Mouse (Mus musculus): ENCODE measurements at regions not wholly inside any gene's neighbourhood (a gene's known extent, or its start where the extent isn't known, plus 50 kb on each side); places are given as distances from the start of the nearest gene placed in this dataset.

DNA sequence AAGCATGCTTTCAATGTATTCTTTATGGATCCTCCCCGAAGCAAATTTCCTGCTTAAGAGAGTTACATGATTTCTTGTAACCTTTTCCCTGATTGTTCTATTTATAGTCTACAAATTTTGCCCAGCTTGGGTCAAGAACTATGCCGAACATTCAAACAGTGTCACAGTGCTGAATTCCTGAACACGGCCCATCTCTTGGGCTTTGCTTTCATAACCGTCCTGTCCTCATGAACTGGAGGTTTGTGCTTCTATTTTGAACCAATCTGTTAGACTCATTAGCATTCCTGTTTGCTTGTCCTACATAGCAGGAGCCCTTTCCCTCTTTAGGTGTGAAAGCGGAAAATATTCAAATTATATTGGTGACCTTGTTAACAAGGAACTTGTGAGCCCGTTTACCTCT lies 181.2 kb downstream of the Klf6 start:
- TF ChIP-seq MAX (IDR thresholded peaks at IDR 0.05; ENCODE audit: low read length) (no peak), UBTF (IDR thresholded peaks at IDR 0.05; ENCODE audit: borderline replicate concordance, insufficient read depth, low read depth, low read length) (no peak), E2F4 (IDR thresholded peaks at IDR 0.05; ENCODE audit: borderline replicate concordance, low read depth, low read length) (no peak), MYC (IDR thresholded peaks at IDR 0.05; ENCODE audit: low read depth, low read length) (no peak), CHD2 (IDR thresholded peaks at IDR 0.05; ENCODE audit: low read length) (no peak), ZMIZ1 (IDR thresholded peaks at IDR 0.05; ENCODE audit: low read depth, low read length) (no peak), SMC3 (IDR thresholded peaks at IDR 0.05; ENCODE audit: low read depth, low read length) (no peak), POLR2AphosphoS2 (IDR thresholded peaks at IDR 0.05; ENCODE audit: low read length) (no peak), BHLHE40 (IDR thresholded peaks at IDR 0.05; ENCODE audit: borderline replicate concordance, low read depth, low read length) (no peak), ZNF384 (IDR thresholded peaks at IDR 0.05; ENCODE audit: low read depth, low read length) (no peak), HCFC1 (IDR thresholded peaks at IDR 0.05; ENCODE audit: low read depth, low read length) (no peak), TAL1 (IDR thresholded peaks at IDR 0.05; ENCODE audit: low read length) (no peak), ETS1 (IDR thresholded peaks at IDR 0.05; ENCODE audit: low read depth, low read length) (no peak), USF2 (IDR thresholded peaks at IDR 0.05; ENCODE audit: borderline replicate concordance in 1 of 2, insufficient read depth in 1 of 2, low read depth in 1 of 2, low read length in 2 of 2) (no peak), MYB (IDR thresholded peaks at IDR 0.05; ENCODE audit: low read depth, low read length) (no peak), POLR2AphosphoS5 (IDR thresholded peaks at IDR 0.05; ENCODE audit: borderline replicate concordance, low read depth, low read length) (no peak)
- Histone ChIP-seq H3K9ac (ENCODE audit: control insufficient read depth, low read depth, low read length, poor library complexity, severe bottlenecking) (no peak overlapping the region), H3K36me3 (ENCODE audit: control insufficient read depth in 1 of 2, insufficient read depth in 2 of 2, low read length in 2 of 2) (no peaks in the 10 kb centered on the region), H3K4me1 (ENCODE audit: control insufficient read depth in 1 of 2, insufficient read depth in 2 of 2, low read length in 2 of 2) (no peaks in the 10 kb centered on the region), H3K4me3 (ENCODE audit: control insufficient read depth in 1 of 2, insufficient read depth in 1 of 2, low read depth in 2 of 2, low read length in 2 of 2) (no peak overlapping the region), H3K27ac (ENCODE audit: control insufficient read depth, low read depth, low read length) (no peak overlapping the region), H3K79me2 (ENCODE audit: control insufficient read depth, insufficient read depth, low read length, poor library complexity) (no peaks in the 10 kb centered on the region), H3K9me3 (replicated peaks; ENCODE audit: insufficient read depth, low read length) (no peaks in the 10 kb centered on the region), H3K27me3 (ENCODE audit: control insufficient read depth in 1 of 2, insufficient read depth in 2 of 2, low read length in 2 of 2) (no peaks in the 10 kb centered on the region)
- no peak for DNase-seq (ENCODE audit: low read depth, low spot score)

DNA sequence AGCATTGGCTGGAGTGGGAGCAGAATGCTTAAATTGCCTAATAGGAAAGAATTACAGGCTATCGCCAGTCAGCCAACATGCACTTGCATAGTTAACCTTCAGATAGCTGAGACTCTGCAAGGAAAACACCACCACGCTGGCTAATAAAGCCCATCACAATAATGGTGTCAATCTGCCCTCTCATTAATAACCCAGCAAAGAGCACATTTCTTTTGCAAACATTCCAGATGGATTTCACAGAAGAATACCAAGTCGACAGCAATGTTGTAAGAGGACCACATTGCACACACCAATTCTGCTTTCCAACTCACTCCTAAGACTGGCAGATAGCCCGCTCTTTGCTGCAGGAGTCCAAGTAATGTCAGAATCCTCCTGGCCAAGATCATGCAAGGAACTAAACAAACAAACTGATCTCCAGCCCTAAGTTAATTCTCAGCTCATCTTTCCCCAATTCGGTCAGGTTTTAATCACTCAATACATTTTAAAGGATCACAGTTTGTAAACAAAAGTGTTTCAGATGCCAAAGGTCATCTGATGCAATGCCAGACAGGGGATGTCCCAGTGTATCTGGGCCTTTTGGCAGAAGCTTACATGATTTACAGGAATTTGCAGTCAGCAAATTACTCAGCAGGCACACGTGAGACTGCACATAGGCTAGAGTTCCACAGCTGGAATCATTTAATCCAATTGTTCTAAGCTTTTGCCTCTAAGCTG lies 198.4 kb downstream of the Klf6 start:
- no peak for DNase-seq (ENCODE audit: low read depth, low spot score)
- Histone ChIP-seq H3K4me3 (ENCODE audit: control insufficient read depth in 1 of 2, insufficient read depth in 1 of 2, low read depth in 2 of 2, low read length in 2 of 2) (no peak overlapping the region), H3K9ac (ENCODE audit: control insufficient read depth, low read depth, low read length, poor library complexity, severe bottlenecking) (no peak overlapping the region), H3K27me3 (ENCODE audit: control insufficient read depth in 1 of 2, insufficient read depth in 2 of 2, low read length in 2 of 2) (no peaks in the 10 kb centered on the region), H3K9me3 (replicated peaks; ENCODE audit: insufficient read depth, low read length) (no peaks in the 10 kb centered on the region), H3K27ac (ENCODE audit: control insufficient read depth, low read depth, low read length) (no peak overlapping the region), H3K36me3 (ENCODE audit: control insufficient read depth in 1 of 2, insufficient read depth in 2 of 2, low read length in 2 of 2) (no peaks in the 10 kb centered on the region), H3K79me2 (ENCODE audit: control insufficient read depth, insufficient read depth, low read length, poor library complexity) (no peaks in the 10 kb centered on the region), H3K4me1 (ENCODE audit: control insufficient read depth in 1 of 2, insufficient read depth in 2 of 2, low read length in 2 of 2) (no peaks in the 10 kb centered on the region)
- TF ChIP-seq NELFE (IDR thresholded peaks at IDR 0.05; ENCODE audit: low read depth, low read length) (no peak), MEF2A (IDR thresholded peaks at IDR 0.05; ENCODE audit: extremely low read depth, insufficient replicate concordance, low read depth, low read length, poor library complexity, severe bottlenecking) (no peak), HCFC1 (IDR thresholded peaks at IDR 0.05; ENCODE audit: low read depth, low read length) (no peak), MXI1 (IDR thresholded peaks at IDR 0.05; ENCODE audit: low read depth, low read length) (no peak), POLR2AphosphoS2 (IDR thresholded peaks at IDR 0.05; ENCODE audit: low read length) (no peak), GABPA (IDR thresholded peaks at IDR 0.05; ENCODE audit: low read depth, low read length) (no peak), SIN3A (IDR thresholded peaks at IDR 0.05; ENCODE audit: low read length) (no peak), KAT2A (conservative IDR thresholded peaks at IDR 0.05; ENCODE audit: low read depth, low read length) (no peak), USF2 (IDR thresholded peaks at IDR 0.05; ENCODE audit: borderline replicate concordance in 1 of 2, insufficient read depth in 1 of 2, low read depth in 1 of 2, low read length in 2 of 2) (no peak), TCF12 (IDR thresholded peaks at IDR 0.05; ENCODE audit: low read depth, low read length) (no peak), MAZ (IDR thresholded peaks at IDR 0.05; ENCODE audit: low read depth, low read length) (no peak), MAFK (IDR thresholded peaks at IDR 0.05; ENCODE audit: borderline replicate concordance, low read depth, low read length) (no peak), POLR2A (IDR thresholded peaks at IDR 0.05; ENCODE audit: control insufficient read depth in 1 of 2, insufficient read depth in 1 of 2, low read depth in 1 of 2, low read length in 2 of 2, poor library complexity in 1 of 2) (no peak), TAL1 (IDR thresholded peaks at IDR 0.05; ENCODE audit: low read length) (no peak), CHD2 (IDR thresholded peaks at IDR 0.05; ENCODE audit: low read length) (no peak), ETS1 (IDR thresholded peaks at IDR 0.05; ENCODE audit: low read depth, low read length) (no peak), MYC (IDR thresholded peaks at IDR 0.05; ENCODE audit: low read depth, low read length) (no peak)
